Mouse (Mus musculus) adrenal gland, postnatal 36 days (tissue): ENCODE data around the gene Nr4a3. TPM values are rescaled to one million over a fixed set of nuclear protein-coding genes. Genes with fewer than 3 reads are reported as not detected.
A peak's percentile ranks its signal among the peaks of the same experiment; 100 is the strongest.

Experiments used
- DNase-seq, 2 experiments: peaks; one replicate each; pipeline ENCODE4 v3.0.0; 2021; ENCODE audit warnings: mixed read lengths in 1 of 2
- long read RNA-seq, 2 experiments: library from polyadenylated mRNA; stranded (forward); transcript quantifications; one replicate each; pipeline ENCODE4 v2.0.0; 2021; ENCODE audit warnings: borderline sequencing depth in 2 of 2
- total RNA-seq, 2 experiments: library from RNA; stranded (reverse); gene quantifications; 2 replicates each; pipeline ENCODE4 v1.2.3; 2021

Nr4a3 gene
- 10 to 100 TPM; 66.7 to 87.7 TPM for total RNA-seq
- long read RNA-seq, experiment 1, partial matches to known transcripts: 0 of 1 reads
- long read RNA-seq, experiment 1, other reads (novel, unspliced or antisense): 1 of 1 reads
- long read RNA-seq, experiment 2: 0 reads

DNA sequence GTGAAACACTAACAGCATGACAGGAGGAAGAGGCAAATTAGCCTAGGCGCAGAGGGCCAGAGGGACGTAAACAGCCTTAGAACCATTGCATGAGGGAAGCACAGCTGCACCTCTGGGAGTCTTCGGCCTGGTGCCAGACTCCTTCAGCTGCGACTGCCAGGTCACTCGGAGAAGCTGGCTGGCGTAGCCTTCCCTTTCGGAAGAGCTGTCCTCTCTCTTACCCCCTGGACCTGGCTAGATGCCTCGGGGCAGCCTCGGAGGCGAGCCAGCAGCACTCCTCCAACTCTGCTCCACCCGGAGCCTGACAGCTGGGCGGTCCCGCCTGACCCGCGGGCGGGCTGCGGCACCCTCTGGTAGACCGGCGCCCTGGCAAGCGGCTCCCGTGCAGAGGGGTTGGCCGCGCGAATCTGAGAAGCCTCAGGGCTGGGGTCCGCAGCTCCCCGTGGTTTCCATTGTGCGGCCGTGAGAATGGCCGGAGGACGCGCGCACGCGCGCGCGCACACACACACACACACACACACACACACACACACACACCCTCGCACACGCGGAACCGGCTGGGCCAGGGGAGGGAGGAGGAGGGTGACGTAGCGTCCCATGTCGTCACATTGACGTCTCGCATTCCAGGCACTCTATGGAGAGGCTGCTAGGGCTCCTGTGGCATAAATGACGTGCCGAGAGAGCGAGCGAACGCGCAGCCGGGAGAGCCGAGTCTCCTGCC lies at the start of gene Nr4a3:
TSS of gene Nr4a3 (plus strand) at position 663 of the 721 bp plus-strand sequence.
- DNase-seq: peak; percentile 93 to 94

DNA sequence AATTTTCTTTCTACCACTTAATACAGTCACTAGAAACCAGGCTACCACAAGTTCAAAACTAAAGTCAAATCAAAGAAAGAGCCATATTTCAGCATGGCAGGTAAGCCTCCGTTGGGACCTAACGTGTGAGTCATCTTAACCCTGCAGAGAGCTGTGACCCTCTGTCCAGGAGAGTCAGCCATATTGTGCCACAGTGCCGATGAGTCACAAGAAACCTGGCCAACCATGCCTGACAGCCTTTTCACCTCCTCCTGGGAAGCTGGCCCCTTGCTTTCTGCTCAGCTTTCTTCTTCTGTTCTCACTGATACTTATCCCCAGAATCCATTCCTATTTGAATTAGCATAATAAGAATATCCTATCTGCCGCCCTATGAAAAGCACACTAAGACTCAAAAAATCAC lies 42.0 kb upstream of the Nr4a3 start:
- peak; percentile 17 to 23 for DNase-seq

DNA sequence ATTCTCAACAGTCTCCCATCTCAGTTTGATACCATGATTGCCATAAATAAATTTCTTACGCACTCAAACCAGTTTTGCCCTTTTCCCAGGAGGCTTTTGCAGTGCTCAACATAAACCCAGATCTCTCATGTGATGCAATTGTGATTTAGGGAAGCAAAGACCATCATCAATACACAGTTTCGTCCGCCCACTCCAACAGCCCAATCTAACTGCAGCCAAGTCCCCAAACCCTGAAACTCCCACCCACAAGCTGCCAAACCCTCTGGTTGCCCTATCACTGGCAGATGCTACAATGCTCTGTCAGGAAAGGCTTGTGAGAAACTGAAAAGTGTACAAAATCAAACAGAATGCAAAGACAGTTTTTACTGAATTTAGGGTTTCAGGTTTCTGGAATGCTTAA lies 41.5 kb upstream of the Nr4a3 start:
- DNase-seq: no peak

DNA sequence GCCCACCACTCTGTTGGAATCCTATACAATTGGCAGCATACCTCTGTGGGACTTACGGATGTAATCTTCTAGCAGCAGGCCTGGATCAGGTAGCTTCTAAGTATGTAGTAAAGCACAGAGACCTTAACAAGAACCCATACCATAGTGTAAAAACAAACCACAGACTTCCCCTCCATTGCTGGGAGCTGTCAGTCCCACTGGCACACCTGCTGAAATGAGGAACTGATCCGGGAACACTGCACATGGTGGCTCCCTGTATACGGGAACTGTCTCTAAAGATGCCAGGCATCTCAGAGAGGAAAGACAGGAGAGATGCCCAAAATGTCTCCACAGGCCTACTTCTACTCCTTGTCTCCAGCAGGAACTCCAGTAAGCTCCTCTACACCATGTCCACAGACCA lies 38.6 kb upstream of the Nr4a3 start:
- no peak for DNase-seq

DNA sequence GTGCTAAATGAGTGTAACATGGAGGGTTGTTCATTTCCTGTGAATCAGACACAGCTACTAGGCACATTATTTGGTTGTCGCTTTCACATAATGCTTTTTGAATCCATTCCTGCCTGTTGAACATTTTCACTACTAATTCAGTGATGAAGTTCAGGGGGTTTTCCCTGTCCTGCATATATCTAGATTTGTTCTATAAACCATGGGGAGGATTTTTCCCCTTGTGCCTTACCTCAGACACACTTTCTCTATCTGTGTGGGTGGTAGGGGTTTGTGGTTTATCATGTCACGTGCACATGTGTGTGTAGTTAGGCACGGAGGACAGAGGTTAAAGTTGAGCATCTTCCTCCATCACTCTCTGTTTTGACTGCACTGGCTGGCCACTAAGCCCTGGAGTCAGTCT lies 32.7 kb upstream of the Nr4a3 start:
- DNase-seq: no peak

DNA sequence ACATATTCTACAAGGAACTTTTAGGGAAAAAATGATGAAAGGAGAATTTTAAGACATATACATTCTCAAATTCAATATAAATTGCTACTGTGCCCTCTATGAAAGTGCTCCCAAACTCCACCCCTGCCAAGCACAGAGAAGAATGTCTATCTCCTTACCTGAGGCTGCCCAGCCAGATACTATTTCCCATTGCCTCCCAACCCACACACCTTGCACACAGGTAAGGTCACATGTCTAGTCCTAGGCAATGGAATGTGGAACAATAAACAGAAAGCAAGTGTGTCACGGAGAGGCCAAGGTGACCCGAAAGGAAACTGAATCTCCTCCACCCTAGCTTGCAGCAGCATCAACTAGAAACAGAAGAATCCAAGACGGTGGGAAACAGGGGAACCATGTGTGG lies 22.0 kb upstream of the Nr4a3 start:
- no peak for DNase-seq

DNA sequence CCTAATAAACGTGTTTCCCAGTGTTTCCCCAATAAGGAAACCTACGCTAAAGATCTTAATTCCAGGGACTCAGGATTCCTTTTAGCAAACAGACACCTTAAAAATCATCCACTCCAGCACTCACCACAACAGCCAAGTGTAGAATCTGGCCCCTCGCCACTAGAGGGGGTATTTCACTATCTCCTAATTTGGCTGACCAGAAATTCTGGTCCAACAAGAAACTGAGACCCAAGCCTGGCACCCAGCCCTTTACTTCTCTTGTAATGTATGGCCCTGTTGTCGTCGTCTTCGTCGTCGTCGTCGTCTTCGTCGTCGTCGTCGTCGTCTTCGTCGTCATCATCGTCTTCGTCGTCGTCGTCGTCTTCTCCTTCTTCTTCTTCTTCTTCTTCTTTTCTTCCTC lies 15.3 kb upstream of the Nr4a3 start:
- DNase-seq: peak; percentile 36 to 59

DNA sequence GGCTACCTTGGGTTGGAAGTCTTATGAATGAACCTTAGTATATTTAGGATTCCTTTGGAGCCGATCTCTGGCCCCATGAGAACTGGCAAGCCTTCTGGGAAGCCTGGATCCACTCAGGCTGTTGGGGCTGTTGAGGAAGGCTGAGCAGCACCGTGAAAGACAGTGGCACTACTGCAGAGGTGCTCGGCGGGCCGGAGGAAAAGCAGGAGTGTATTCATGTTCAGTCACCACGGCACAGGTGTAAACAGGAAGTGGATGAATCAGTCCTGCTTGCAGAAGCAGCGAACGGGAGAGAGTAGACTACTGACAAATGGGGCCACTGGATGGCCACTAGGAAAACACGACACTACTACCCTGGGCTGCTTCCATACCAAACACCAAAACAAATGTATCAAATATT lies 10.7 kb upstream of the Nr4a3 start:
- DNase-seq: no peak

DNA sequence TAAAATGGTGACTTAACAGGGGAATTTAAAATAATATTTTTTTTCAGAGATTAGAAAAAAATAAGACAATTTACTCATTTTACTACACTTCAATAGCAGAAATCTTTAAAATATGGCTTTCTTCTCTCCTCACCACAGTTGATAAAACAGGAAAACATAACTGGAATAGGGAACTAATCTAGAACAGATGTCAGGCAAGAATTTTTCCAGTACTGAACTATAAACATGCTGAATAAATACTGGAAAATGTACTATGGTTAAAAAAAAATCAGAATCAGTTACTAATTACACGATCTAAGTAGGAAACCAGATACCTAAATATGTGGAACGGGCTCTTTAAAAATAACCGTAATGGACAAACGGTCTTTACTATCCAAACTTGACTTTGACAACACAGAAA lies 7.3 kb upstream of the Nr4a3 start:
- no peak for DNase-seq

DNA sequence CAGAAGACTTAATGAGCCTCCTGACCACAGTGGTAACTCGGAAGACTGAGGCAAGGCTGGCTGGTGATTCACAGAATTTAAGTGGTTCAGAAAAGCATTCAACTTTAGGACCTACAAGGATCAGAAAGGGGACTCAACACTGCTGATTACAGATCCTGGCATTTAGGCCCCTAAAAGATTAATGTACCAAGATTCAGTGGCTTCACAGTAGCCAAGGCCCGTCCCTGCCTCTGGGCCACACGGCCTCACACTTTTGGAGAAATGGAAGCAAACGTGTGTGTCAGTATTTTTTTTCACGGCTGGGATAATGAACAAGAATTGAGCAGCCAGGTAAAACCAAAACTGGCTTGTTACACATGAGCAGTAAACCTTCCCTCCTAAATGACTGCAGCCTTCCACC lies 6.1 kb upstream of the Nr4a3 start:
- DNase-seq: no peak

DNA sequence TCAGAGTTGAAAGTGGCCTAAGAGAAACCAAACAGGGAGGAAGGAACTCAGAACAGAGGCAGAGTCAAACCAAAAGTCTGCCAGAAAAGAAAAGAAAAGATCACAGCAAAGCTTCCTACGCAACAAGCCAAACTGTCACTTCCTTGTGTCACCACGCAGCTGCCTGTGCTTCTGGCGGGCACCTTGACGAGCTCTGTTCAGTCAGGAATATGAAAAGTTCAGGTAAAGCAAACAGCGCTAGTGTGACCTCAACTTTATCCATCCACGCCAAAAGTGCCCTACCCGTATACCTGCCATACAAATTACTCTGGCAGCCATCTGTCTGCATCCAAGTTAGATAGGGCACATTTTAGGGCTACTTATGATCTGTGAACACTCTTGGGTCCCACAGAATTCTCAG lies 5.2 kb upstream of the Nr4a3 start:
- no peak for DNase-seq

DNA sequence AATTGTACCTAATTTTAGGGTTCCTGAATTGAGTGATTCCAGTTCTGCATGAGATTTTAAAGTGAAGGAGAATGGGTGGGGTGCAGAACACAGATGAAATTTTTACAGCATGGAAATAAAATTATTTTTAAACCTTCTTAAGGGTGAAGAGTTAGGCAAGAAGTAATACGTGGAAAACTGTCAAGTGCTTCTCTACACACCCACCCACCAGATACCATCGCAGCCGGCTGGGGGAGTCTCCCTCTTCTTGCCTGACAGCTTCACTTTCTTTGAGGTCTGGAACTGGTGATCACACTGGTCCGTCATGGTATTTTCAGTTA lies 2.5 kb upstream of the Nr4a3 start:
- no peak for DNase-seq

DNA sequence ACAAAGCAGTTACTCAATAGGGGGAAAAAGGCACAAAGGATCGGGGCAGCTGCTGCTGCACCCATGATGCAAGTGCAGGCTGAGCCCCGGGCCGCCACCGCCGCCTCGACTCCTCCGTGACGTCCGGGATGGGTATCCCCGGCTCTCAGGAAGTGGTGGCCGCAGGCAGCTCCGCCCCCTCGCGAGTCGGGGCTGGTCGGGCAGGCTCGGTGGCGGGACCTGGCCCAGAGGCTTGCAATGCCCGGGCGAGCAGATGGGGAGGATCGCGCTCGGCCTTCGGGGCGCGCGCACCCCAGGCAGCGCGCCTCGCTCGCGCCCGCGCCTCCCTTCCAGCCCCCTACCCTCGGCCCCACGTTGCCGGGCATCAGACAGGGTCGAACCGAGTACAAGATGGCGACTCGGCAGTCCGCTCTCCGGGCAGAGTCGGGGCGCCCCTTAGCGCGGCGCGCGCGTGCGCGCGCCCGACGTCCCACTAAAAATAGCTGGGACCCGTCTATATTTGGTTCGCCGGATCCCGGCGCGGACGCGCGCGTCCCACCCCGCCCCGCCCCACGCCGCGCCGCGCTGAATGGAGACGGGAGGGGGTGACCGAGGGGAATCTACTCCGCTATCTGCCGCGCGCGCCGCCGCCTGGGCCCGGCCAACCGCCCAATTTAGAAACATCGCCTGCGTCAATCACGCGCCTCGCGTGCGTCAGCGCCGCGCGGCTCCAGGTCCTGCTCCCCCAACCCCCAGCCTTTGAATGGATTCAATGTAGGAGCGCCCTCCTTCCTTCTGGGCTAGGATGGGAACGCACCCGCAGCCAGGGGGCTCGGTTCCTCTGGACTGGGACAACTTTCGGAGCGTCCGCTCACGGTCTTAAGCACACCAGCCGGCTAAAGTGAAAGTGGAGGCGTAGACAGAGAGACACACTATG lies 1.9 kb upstream of the Nr4a3 start:
- DNase-seq: peak; percentile 96 to 97

DNA sequence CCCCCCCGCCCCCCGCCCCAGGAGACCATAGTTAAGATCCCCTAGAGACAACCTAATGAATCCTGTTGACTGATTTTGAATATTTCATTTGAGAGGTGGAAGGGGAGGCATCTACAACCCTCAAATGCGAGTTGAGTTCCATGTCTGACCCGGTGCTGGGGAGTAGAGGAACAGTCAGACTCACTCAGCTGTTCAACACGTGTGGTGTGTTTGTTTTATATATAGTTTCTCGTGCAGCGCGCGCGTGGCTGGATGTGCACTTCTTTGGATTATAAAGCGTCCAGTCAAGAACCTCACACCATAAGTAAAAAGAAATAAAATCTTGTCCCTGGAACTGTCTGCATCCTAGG lies 837 bp upstream of the Nr4a3 start:
- DNase-seq: no peak

DNA sequence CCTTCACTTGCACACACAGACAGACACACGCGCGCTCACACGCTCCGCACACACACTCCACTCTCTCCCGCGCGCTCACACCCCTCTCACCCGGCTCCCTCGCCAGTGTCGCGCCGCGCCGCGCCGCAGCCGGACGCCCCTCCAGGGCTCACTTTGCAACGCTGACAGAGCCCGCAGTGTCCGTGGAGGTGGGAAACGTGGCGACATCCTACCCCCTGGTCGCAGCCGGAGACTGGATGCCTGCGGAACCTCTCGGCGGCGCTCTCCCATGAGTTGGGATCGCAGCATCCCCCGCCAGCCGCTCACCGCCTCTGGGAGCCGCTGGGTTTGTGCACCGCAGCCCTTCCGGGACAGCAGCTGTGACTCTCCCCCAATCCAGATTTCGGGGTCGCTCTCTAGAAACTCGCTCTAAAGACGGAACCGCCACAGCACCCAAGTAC lies 348 bp downstream of the Nr4a3 start:
- peak; percentile 54 to 69 for DNase-seq

DNA sequence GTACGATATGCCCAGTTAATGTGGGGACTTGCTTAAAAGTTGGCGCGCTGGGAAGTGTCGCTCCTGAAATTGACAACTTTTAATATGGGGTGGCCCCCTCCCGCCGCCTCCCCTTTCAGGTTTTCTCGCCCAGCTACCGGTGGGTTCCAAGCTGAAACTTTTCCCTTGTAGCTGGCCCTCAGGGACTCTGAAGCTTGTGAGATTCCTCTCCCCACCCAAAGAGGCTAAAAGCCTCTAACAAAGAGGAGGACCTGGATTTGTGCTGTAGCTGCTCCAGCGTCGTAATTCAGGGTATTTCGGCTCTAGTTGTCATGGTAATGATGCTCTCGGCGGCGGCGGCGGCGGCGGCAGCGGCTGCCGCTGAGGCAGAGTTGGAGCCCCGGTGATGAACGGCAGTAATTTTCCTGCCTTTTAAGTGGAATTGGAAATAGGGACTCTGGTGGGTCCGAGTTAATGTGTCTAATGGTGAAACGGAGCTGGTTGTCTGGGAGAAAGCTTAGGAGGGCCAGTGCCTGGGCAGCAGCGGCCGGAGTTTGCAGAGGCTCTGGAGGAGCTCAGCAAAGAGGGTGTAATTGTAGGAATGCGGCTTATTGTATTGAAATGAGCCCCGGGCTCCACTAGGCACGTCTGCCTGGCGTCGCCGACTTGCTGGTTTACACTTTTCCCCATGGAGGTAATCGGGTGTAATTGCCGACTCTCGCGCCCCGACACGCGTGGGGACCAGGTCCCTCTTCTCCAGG lies 938 bp downstream of the Nr4a3 start:
- peak; percentile 46 to 58 for DNase-seq

DNA sequence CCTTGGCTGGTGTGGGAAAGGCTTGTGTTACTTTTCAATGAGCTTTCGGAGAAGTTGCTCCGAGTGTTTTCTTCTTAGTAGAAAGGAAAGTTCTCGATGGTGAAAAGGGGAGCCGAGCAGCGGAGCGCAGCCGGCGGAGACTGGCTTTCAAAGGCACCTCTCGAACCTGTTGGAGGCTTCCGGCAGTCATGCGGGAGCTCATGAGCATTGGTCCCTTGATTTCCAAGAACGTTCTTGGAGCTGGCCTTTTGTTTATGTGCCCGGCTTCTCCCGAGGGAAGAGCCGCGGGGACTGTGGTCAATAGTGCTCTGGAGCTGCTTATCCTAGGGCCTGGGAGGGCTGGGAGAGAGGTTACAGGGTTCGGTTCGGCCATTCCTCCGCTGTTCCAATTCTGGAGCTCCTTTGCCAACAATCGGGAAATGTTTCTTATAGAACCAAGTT lies 1.5 kb downstream of the Nr4a3 start:
- peak; percentile 22 to 44 for DNase-seq

DNA sequence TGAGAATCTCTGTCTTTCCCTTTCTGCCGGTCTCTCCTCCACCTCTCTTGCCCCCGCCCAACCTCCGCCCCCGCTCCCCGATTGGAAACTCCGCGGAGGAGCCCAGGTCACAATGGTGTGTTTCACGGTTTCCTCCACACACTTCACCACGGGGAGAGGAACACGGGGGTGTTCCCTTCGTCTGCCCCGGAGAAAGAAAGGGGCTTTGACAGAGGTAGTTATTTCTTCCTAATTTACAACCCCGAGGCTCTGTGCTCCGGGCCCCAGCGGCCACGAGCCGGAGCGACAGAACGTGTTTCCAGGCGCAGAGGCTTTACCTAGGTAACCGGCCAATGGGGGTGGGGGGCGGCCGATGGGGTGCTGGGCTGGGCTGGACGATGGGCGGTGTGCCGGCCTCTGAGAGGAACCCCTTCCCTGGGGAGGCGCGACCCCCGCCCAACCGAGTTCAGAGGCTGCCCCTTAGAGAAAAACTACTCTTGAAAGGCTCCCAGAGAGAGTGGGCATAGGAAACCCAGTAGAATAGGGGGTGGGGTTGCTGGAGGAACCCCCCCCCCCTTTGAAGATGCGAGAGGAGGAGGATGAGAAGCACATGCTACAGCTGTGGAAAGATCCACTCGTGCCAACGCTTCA lies 2.3 kb downstream of the Nr4a3 start:
- peak; percentile 72 to 81 for DNase-seq

DNA sequence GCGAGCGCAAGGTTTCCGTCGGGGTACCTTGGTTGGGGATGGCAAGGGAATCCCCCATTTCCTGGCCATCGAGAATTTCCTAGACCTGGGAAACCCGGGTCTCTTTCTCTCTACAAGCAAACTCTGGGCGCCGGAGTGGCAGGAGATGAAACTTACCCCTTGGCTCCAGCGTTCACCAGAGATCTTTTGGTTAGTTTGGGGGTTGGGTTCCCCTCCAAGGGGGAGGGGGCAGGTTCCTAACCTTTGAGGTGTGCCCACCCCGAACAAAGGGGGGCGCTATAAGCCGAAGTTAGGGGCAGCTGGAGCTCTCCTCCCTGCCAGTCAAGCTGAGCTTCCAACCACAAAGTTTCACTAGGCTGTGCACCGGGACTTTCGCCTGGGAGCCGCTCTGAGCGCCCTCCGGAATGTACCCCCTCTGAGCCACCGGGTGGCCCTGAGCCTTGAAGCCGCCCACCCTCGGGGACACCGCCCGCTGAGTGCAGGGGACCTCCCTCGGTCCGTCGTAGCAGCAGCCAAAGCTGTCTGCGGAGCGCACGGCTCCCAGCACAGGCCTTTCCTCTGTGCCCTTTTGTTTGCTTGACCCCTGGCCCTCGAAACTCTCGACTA lies 2.9 kb downstream of the Nr4a3 start:
- peak; percentile 76 to 83 for DNase-seq

DNA sequence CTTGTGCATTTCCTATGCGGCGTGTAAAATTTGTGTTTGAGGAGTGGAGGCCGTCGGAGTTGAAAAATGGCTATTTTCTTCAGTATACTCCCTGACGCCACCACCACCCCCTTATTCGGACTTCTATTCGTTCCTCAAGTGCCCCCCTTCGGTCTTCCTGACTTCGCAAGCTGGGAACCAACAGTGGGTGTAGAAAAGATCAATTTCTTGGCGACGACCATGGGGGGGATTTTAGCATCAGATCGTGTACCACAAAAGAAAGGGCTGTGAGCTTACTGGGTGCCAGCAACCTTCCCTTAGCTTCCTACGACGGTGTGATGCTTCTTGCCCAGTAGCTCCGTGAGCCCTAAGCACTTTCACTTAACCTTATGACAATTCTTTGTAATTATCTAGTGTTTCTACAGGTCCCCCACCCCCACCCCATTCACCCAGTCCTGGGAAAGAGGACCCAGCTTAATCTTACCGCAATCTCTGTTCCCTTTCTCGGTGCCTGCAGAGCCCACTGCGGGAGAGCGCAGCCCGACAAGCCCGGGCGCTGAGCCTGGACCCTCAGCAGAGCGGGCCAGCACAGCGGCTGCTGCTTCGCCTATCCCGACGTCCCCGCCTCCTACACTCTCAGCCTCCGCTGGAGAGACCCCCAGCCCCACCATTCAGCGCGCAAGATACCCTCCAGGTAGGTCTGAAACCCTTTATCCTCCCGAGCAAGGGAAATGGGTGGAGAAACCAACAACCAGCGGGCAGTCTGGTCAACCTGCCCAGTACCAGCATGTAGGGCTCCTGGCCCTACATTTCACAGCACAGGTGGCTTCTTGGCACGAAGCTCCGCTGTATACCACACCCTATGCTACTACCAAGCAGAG lies 3.7 kb downstream of the Nr4a3 start:
- peak in 1 of 2 experiments; percentile 35 for DNase-seq

DNA sequence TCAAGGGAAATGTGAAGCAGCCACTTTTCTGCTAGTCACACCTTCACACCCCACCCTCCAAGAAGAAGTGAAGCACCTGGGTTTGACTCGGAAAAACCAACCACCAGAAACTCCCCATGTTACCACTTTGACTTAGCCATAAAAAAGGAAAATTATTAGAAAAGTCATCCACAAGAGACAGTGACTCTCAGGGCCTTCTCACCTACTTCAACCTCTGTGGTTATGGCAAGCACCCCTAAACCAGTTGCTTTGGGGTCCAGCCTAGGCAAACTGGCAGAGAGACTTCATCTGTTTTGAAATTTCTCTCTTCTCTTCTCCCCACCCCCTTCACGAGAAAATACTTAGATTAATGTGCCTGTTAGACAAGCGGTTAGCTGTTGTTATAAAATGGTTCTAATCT lies 5.1 kb downstream of the Nr4a3 start:
- no peak for DNase-seq
